Mouse (Mus musculus): ENCODE measurements at regions not wholly inside any gene's neighbourhood (a gene's known extent, or its start where the extent isn't known, plus 50 kb on each side); places are given as distances from the start of the nearest gene placed in this dataset.

GRCm38 (mm10) chr9:61748416-61748815, 165.9 kb downstream of the Rplp1 start:
- TF ChIP-seq CTCF (conservative IDR thresholded peaks at IDR 0.05; ENCODE audit: low read length) (no peak), POU5F1 (IDR thresholded peaks at IDR 0.05; ENCODE audit: borderline replicate concordance, low read length) (no peak), NANOG (IDR thresholded peaks at IDR 0.05; ENCODE audit: borderline replicate concordance, low read length) (no peak)

Data from E14TG2a.4 (cell line).